Mouse (Mus musculus): ENCODE measurements around the gene Tmem8. TPM values are rescaled to one million over a fixed set of nuclear protein-coding genes. Genes with fewer than 3 reads are reported as not detected.
"Not testable (repeated sequence)": the region's sequence is repeated elsewhere in the genome, so short reads cannot be mapped to it uniquely, and the experiment has no call there.

Tmem8 gene
- polyA plus RNA-seq, 1 experiment: 374 TPM

- Histone ChIP-seq H3K4me3 (ENCODE audit: control insufficient read depth, low read depth, low read length) (no peak overlapping the region), H3K27me3 (ENCODE audit: control insufficient read depth, insufficient read depth, low read length) (no peaks in the 10 kb centered on the region), H3K36me3 (ENCODE audit: control insufficient read depth, insufficient read depth, low read length) (no peaks in the 10 kb centered on the region), H3K4me1 (ENCODE audit: control insufficient read depth, insufficient read depth, low read length) (peaks cover 5% of the 10 kb centered on the region), H3K27ac (ENCODE audit: control insufficient read depth, insufficient read depth, low read depth, low read length) (no peak overlapping the region)
- no peak for TF ChIP-seq CTCF (IDR thresholded peaks at IDR 0.05; ENCODE audit: control insufficient read depth, insufficient read depth, insufficient replicate concordance, low read depth, low read length)
Measured at GRCm38 (mm10) chr17:26098461-26098860, 14.6 kb upstream of the Tmem8 start.

- H3K4me3 ChIP-seq (ENCODE audit: control insufficient read depth, low read depth, low read length); H3K36me3 ChIP-seq (ENCODE audit: control insufficient read depth, insufficient read depth, low read length); H3K27me3 ChIP-seq (ENCODE audit: control insufficient read depth, insufficient read depth, low read length); H3K4me1 ChIP-seq (ENCODE audit: control insufficient read depth, insufficient read depth, low read length); H3K27ac ChIP-seq (ENCODE audit: control insufficient read depth, insufficient read depth, low read depth, low read length): not testable (repeated sequence)
Measured at GRCm38 (mm10) chr17:26099316-26099715, 13.8 kb upstream of the Tmem8 start.

GRCm38 (mm10) chr17:26100166-26100565 is 12.9 kb upstream of the Tmem8 start:
- H3K4me3 ChIP-seq (ENCODE audit: control insufficient read depth, low read depth, low read length): no peak overlapping the region
- no peak for TF ChIP-seq CTCF (IDR thresholded peaks at IDR 0.05; ENCODE audit: control insufficient read depth, insufficient read depth, insufficient replicate concordance, low read depth, low read length)
- no peak for TF ChIP-seq POLR2A (IDR thresholded peaks at IDR 0.05; ENCODE audit: control insufficient read depth, low read depth, low read length)

GRCm38 (mm10) chr17:26101478-26101877 is 11.6 kb upstream of the Tmem8 start:
- Histone ChIP-seq H3K4me1 (ENCODE audit: control insufficient read depth, insufficient read depth, low read length) (no peaks in the 10 kb centered on the region), H3K36me3 (ENCODE audit: control insufficient read depth, insufficient read depth, low read length) (no peaks in the 10 kb centered on the region), H3K27ac (ENCODE audit: control insufficient read depth, insufficient read depth, low read depth, low read length) (no peak overlapping the region), H3K27me3 (ENCODE audit: control insufficient read depth, insufficient read depth, low read length) (no peaks in the 10 kb centered on the region), H3K4me3 (ENCODE audit: control insufficient read depth, low read depth, low read length) (no peak overlapping the region)
- no peak for TF ChIP-seq CTCF (IDR thresholded peaks at IDR 0.05; ENCODE audit: control insufficient read depth, insufficient read depth, insufficient replicate concordance, low read depth, low read length)

More at GRCm38 (mm10) chr17:26100166-26100565, 12.9 kb upstream of the Tmem8 start:
- Histone ChIP-seq H3K27ac (ENCODE audit: control insufficient read depth, insufficient read depth, low read depth, low read length) (no peak overlapping the region), H3K36me3 (ENCODE audit: control insufficient read depth, insufficient read depth, low read length) (no peaks in the 10 kb centered on the region), H3K27me3 (ENCODE audit: control insufficient read depth, insufficient read depth, low read length) (no peaks in the 10 kb centered on the region), H3K4me1 (ENCODE audit: control insufficient read depth, insufficient read depth, low read length) (peaks cover 3% of the 10 kb centered on the region)

GRCm38 (mm10) chr17:26105619-26106018 is 7.5 kb upstream of the Tmem8 start:
- TF ChIP-seq POLR2A (IDR thresholded peaks at IDR 0.05; ENCODE audit: control insufficient read depth, low read depth, low read length) (no peak), CTCF (IDR thresholded peaks at IDR 0.05; ENCODE audit: control insufficient read depth, insufficient read depth, insufficient replicate concordance, low read depth, low read length) (no peak)
- Histone ChIP-seq H3K4me1 (ENCODE audit: control insufficient read depth, insufficient read depth, low read length) (no peaks in the 10 kb centered on the region; the same call in 1 of the 2 replicates), H3K4me3 (ENCODE audit: control insufficient read depth, low read depth, low read length) (no peak overlapping the region), H3K27ac (ENCODE audit: control insufficient read depth, insufficient read depth, low read depth, low read length) (no peak overlapping the region), H3K36me3 (ENCODE audit: control insufficient read depth, insufficient read depth, low read length) (no peaks in the 10 kb centered on the region), H3K27me3 (ENCODE audit: control insufficient read depth, insufficient read depth, low read length) (no peaks in the 10 kb centered on the region)

GRCm38 (mm10) chr17:26110156-26110555 is 2.9 kb upstream of the Tmem8 start:
- H3K27ac ChIP-seq (ENCODE audit: control insufficient read depth, insufficient read depth, low read depth, low read length): no peak overlapping the region
- no peak overlapping the region for H3K4me3 ChIP-seq (ENCODE audit: control insufficient read depth, low read depth, low read length)
- no peaks in the 10 kb centered on the region for H3K27me3 ChIP-seq (ENCODE audit: control insufficient read depth, insufficient read depth, low read length)
- H3K36me3 ChIP-seq (ENCODE audit: control insufficient read depth, insufficient read depth, low read length): no peaks in the 10 kb centered on the region
- peaks cover 4% of the 10 kb centered on the region for H3K4me1 ChIP-seq (ENCODE audit: control insufficient read depth, insufficient read depth, low read length)
- TF ChIP-seq CTCF (IDR thresholded peaks at IDR 0.05; ENCODE audit: control insufficient read depth, insufficient read depth, insufficient replicate concordance, low read depth, low read length): no peak
- TF ChIP-seq POLR2A (IDR thresholded peaks at IDR 0.05; ENCODE audit: control insufficient read depth, low read depth, low read length): no peak

- no peaks in the 10 kb centered on the region for H3K27me3 ChIP-seq (ENCODE audit: control insufficient read depth, insufficient read depth, low read length)
- no peaks in the 10 kb centered on the region for H3K36me3 ChIP-seq (ENCODE audit: control insufficient read depth, insufficient read depth, low read length)
- H3K4me1 ChIP-seq (ENCODE audit: control insufficient read depth, insufficient read depth, low read length): peaks cover 4% of the 10 kb centered on the region
- no peak for TF ChIP-seq POLR2A (IDR thresholded peaks at IDR 0.05; ENCODE audit: control insufficient read depth, low read depth, low read length)
- no peak for TF ChIP-seq CTCF (IDR thresholded peaks at IDR 0.05; ENCODE audit: control insufficient read depth, insufficient read depth, insufficient replicate concordance, low read depth, low read length)
- no peak overlapping the region for H3K4me3 ChIP-seq (ENCODE audit: control insufficient read depth, low read depth, low read length)
- no peak overlapping the region; the same call in 1 of the 2 replicates for H3K27ac ChIP-seq (ENCODE audit: control insufficient read depth, insufficient read depth, low read depth, low read length)
Measured at GRCm38 (mm10) chr17:26111024-26111423, 2.1 kb upstream of the Tmem8 start.

GRCm38 (mm10) chr17:26111722-26112121 is 1.4 kb upstream of the Tmem8 start:
- Histone ChIP-seq H3K27ac (ENCODE audit: control insufficient read depth, insufficient read depth, low read depth, low read length) (no peak overlapping the region), H3K4me3 (ENCODE audit: control insufficient read depth, low read depth, low read length) (no peak overlapping the region), H3K27me3 (ENCODE audit: control insufficient read depth, insufficient read depth, low read length) (no peaks in the 10 kb centered on the region), H3K4me1 (ENCODE audit: control insufficient read depth, insufficient read depth, low read length) (peaks cover 4% of the 10 kb centered on the region), H3K36me3 (ENCODE audit: control insufficient read depth, insufficient read depth, low read length) (no peaks in the 10 kb centered on the region)
- TF ChIP-seq CTCF (IDR thresholded peaks at IDR 0.05; ENCODE audit: control insufficient read depth, insufficient read depth, insufficient replicate concordance, low read depth, low read length): no peak
- TF ChIP-seq POLR2A (IDR thresholded peaks at IDR 0.05; ENCODE audit: control insufficient read depth, low read depth, low read length): no peak
